Mouse (Mus musculus) MN1 (cell line): ENCODE data around the gene Sufu.

ENCODE experiments used
- DNase-seq: peaks from one replicate; pipeline ENCODE4 v3.0.0-alpha.2; 2016; ENCODE audit warnings: low spot score

The Sufu gene

DNA sequence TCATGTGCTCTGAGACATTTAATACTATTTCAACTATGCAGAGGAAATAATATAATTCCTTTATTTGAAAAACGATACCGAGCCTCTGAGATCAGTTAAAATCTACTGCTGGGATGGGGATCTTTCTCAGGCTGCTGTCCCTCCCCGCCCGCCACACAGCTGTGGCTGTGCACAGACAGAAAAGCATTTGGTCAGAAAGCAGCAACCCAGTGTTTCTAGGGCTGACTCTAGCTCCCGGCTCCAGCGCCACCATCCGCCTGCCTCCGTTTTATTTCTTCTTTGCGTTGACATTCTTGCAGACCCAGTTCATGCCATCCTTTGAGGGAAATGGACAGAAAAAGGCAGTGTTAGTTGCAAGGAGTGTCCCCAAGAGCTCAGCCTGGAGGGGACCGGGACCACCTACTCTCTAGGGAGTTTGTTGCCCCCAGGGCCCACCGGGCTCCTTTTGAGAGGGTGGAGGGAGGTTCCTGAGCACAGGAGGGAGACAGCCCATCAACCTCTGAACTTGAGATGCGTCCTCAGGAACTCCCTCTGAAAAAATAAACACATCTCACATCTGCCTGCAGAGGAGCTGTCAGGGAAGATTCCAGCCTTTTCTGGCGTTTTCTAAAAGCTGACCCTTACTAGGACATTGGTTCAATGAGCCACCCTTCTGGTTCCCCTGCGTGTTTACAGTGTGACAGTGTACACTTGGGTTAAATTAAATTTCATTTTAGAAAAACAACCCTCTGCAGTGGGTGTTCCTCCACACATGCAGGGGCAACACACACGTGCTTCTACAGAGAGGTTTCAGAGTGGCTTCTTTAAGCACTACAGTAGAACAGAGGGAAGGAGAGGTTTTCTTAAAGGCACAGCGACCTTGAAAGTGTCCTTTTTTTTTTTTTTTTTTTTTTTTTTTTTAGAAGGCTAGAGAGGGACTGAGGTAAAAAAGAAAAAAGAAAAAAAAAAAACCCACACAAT lies 134.7 kb downstream of the Sufu start:
- DNase-seq: no peak

DNA sequence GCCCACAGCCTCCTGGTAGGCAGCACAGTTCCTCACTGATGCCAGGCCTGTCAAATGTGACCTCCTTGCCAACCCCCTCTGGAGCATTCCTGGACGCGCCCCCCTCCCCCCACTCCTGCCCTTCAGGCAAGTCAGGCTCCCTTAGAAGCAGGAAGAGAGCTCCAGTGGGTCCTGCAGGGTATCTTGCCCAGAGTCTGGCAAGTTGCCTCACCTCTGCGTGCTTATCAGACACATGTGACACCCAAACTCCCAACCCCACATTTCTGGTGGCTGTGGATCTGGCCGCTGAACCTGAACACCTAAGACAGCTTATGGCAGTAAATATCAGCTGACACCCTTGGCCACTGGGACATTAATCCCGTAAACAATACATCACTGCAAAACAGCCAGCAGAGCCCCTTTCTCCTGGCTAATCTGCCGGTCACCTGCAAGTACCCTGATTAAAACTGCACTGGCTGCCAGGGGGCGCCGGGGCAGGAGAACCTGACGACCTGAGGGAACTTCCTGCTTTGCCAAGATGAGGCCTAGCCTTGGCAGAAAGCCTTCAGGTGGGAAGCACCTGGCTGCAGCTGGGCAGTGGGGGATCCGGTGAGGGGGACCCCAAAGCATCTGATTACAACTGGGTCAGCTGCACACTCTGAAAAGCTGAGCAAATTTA lies 135.5 kb downstream of the Sufu start:
- peak; percentile 23 for DNase-seq

- DNase-seq: no peak
These were observed 136.4 kb downstream of the Sufu start for GRCm38 (mm10) chr19:46533066-46533465.

- no peak for DNase-seq
These were observed 136.8 kb downstream of the Sufu start for GRCm38 (mm10) chr19:46533525-46533924.

DNA sequence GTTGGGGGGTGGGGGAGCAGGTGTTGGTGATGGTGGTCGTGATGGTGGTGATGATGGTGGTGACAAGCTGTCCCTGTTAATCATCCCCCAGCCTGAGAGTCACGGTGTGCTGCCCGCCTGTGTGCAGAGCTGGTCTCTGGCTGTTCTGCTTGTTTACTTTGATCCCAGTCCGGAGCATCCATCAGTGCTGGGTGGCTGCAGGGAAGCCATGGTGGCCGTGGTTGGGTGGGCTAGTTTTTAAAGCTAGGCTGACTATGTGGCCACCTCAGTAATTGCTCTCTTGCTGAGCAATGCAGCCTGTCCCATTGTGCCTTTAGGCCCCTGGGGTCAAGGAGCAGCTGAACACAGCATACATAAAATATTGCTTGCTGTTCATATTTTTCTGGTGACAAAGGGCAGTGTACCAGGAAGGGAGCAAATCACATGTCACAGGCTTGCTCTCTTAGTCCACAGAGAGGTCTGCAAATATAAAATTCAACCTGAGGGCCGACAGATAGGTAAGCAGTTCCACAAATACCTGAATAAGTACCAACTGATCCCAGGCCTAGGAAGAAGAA lies 137.9 kb downstream of the Sufu start:
- no peak for DNase-seq

GRCm38 (mm10) chr19:46537357-46537756 lies 140.7 kb downstream of the Sufu start:
- DNase-seq: no peak

- no peak for DNase-seq
These were observed 141.5 kb downstream of the Sufu start for GRCm38 (mm10) chr19:46538213-46538612.
